Mouse (Mus musculus) liver, embryonic 14.5 days (tissue): Measurements from ENCODE around the gene Zdhhc18. TPM values are rescaled to one million over a fixed set of nuclear protein-coding genes. Genes with fewer than 3 reads are reported as not detected.

ENCODE experiments used
- ATAC-seq: fragments of 200-750 bp; cut with Nextera tagmentation; 2 replicates; pipeline ENCODE4 v1.8.0; 2017; ENCODE audit warnings: moderate number of reproducible peaks, mild to moderate bottlenecking, moderate library complexity; ENCODE audit not compliant: insufficient read depth
- DNase-seq, 3 experiments: peaks; one replicate each; pipeline ENCODE4 v3.0.0-alpha.2; 2012 to 2013; ENCODE audit warnings: low read depth in 3 of 3, low spot score in 3 of 3
- H3K27ac ChIP-seq: fragments of 300-500 bp; sonication (generic); 2 replicates; pipeline ENCODE4 v1.5.1; 2014; ENCODE audit warnings: moderate library complexity, mild to moderate bottlenecking, control low read depth, inconsistent platforms
- H3K27me3 ChIP-seq: fragments of 300-500 bp; sonication (generic); 2 replicates; pipeline ENCODE4 v1.6.1; 2014; ENCODE audit warnings: mild to moderate bottlenecking, low read length, moderate library complexity; ENCODE audit not compliant: control insufficient read depth, insufficient read depth
- H3K36me3 ChIP-seq: fragments of 300-500 bp; sonication (generic); replicated peaks from 2 replicates; pipeline ENCODE4 v1.6.1; 2014; ENCODE audit warnings: low read depth; ENCODE audit not compliant: control insufficient read depth, insufficient read depth
- H3K4me1 ChIP-seq, 2 experiments: fragments of 200-500 bp in 1 of 2; fragments of 300-500 bp in 1 of 2; sonication (generic) in 1 of 2; replicated peaks; 2 replicates each; pipeline ENCODE4 v1.6.1; 2012 to 2014; ENCODE audit warnings: antibody characterized with exemption in 1 of 2, inconsistent platforms in 1 of 2, low read length in 1 of 2; ENCODE audit not compliant: control insufficient read depth in 2 of 2, insufficient read depth in 2 of 2
- H3K4me2 ChIP-seq: fragments of 300-500 bp; sonication (generic); 2 replicates; pipeline ENCODE4 v1.6.1; 2014; ENCODE audit warnings: low read depth, mild to moderate bottlenecking, control low read depth, moderate library complexity
- H3K4me3 ChIP-seq, 2 experiments: fragments of 200-500 bp in 1 of 2; fragments of 300-500 bp in 1 of 2; sonication (generic) in 1 of 2; 2 replicates each; pipeline ENCODE4 v1.5.1; 2012 to 2014; ENCODE audit warnings: low read depth in 2 of 2, low read length in 2 of 2, mild to moderate bottlenecking in 2 of 2, control low read depth in 1 of 2, inconsistent platforms in 1 of 2, moderate library complexity in 1 of 2; ENCODE audit not compliant: insufficient read depth in 1 of 2
- H3K9ac ChIP-seq: fragments of 300-500 bp; sonication (generic); replicated peaks from 2 replicates; pipeline ENCODE4 v1.6.1; 2014; ENCODE audit warnings: mild to moderate bottlenecking, control low read depth, moderate library complexity
- H3K9me3 ChIP-seq: fragments of 300-500 bp; sonication (generic); 2 replicates; pipeline ENCODE4 v1.6.1; 2016; ENCODE audit warnings: low read length, mixed read lengths; ENCODE audit not compliant: control insufficient read depth
- CTCF ChIP-seq: IDR thresholded peaks from 2 replicates; pipeline ENCODE4 v1.5.1; 2016; ENCODE audit warnings: antibody characterized with exemption, low read depth, control low read depth
- EP300 ChIP-seq: IDR thresholded peaks from 2 replicates; pipeline ENCODE4 v1.6.1; 2016; ENCODE audit warnings: antibody characterized with exemption, low read depth
- WGBS: fragments of 180-500 bp; shearing (Covaris S2); extraction: QIAGEN DNeasy Blood & Tissue Kit; methylation state at CpG from one replicate; pipeline ENCODE4 v1.1.7; 2014; ENCODE audit not compliant: insufficient replicate concordance; 5-methylcytosine and 5-hydroxymethylcytosine counted together
- polyA plus RNA-seq, 2 experiments: library from polyadenylated mRNA; depleted of rRNA in 1 of 2; stranded (reverse) in 1 of 2; unstranded in 1 of 2; fragments of >200 nt; fragmentation: Nextera tagmentation in 1 of 2; extraction: Ambion mirVana in 1 of 2; gene quantifications; 2 replicates each; pipeline versions ENCODE4 v1.2.1 to v1.2.3; 2012 to 2014

The Zdhhc18 gene
- polyA plus RNA-seq, 2 experiments = 0.90 to 3.9 TPM

- Histone ChIP-seq H3K9me3 (no peaks in the 10 kb centered on the region), H3K36me3 (no peaks in the 10 kb centered on the region; the same call in 1 of the 2 replicates), H3K9ac (no peak overlapping the region), H3K27me3 (no peaks in the 10 kb centered on the region), H3K4me1 (peaks cover 13 to 21% of the 10 kb centered on the region in 2 experiments), H3K27ac (no peak overlapping the region), H3K4me3 (no peak overlapping the region), H3K4me2 (no peak overlapping the region)
- no peak for TF ChIP-seq CTCF
- no peak for TF ChIP-seq EP300
- ATAC-seq (no peak), DNase-seq (no peak)
- WGBS = 50% methylated on average over 10 of the region's 11 CpGs
Measured at GRCm38 (mm10) chr4:133622161-133622695, 27.7 kb downstream of the Zdhhc18 start.

DNA sequence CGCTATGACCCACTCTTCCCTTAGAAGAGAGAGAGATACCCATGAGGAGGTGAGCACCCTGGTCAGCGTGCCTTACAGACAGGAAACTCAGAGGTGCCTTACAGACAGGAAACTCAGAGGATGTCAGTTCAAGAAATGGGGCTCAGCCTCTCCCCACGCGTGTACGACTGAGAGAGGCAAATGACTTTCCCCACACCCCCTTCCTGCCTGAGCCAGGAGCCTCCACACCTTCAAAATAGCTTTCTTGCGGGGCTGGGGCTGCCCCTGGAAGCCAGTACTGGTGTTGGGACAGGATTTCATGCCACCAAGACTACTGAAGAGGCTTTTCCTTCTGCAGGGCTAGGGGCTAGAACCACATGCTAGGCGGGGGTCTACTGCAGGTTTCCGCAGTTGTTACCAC is 29.3 kb downstream of the Zdhhc18 start:
- H3K27ac ChIP-seq = no peak overlapping the region
- no peaks in the 10 kb centered on the region for H3K27me3 ChIP-seq
- TF ChIP-seq CTCF (no peak), EP300 (no peak)
- H3K4me1 ChIP-seq = peaks cover 12 to 20% of the 10 kb centered on the region in 2 experiments
- H3K36me3 ChIP-seq = no peaks in the 10 kb centered on the region
- WGBS = 66% methylated on average over 8 of the region's 8 CpGs
- ATAC-seq = no peak
- DNase-seq = no peak
- no peak overlapping the region for H3K4me2 ChIP-seq
- no peak overlapping the region for H3K4me3 ChIP-seq
- no peaks in the 10 kb centered on the region for H3K9me3 ChIP-seq
- H3K9ac ChIP-seq = no peak overlapping the region

- Histone ChIP-seq H3K9ac (no peak overlapping the region), H3K4me1 (peaks cover 3 to 9% of the 10 kb centered on the region in 2 experiments), H3K9me3 (no peaks in the 10 kb centered on the region), H3K27me3 (no peaks in the 10 kb centered on the region), H3K4me2 (no peak overlapping the region), H3K36me3 (no peaks in the 10 kb centered on the region), H3K4me3 (no peak overlapping the region), H3K27ac (no peak overlapping the region)
- DNase-seq (no peak), ATAC-seq (no peak)
- TF ChIP-seq EP300 = no peak
- TF ChIP-seq CTCF = no peak
- WGBS = 58% methylated on average over 4 of the region's 4 CpGs
Measured at GRCm38 (mm10) chr4:133619473-133620136, 30.3 kb downstream of the Zdhhc18 start.

DNA sequence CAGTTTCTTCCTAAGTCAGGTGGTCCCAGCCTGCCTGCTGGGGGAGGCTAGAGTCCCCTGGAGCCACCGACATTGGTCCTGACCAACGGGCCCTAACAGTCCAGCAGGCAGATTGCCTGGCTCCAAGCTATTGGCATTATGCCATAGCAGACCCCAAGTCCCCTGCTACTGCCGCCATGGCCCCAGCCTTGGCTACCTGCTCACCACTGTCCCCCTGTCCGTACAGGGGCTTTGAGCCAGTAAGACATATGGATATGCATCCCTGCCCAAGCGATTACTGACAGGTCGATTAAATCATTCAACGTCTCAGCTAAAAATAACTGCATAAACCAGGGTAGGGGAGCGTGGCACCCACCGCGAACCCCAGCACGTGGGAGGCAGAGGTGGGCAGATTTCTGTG is 32.0 kb downstream of the Zdhhc18 start:
- no peak overlapping the region for H3K9ac ChIP-seq
- H3K4me2 ChIP-seq = no peak overlapping the region
- H3K4me1 ChIP-seq = peaks cover 0 to 6% of the 10 kb centered on the region in 2 experiments; a peak in 2 of 4 replicates
- no peak for ATAC-seq
- DNase-seq = no peak
- no peaks in the 10 kb centered on the region for H3K9me3 ChIP-seq
- 87% methylated on average over 11 of the region's 11 CpGs for WGBS
- H3K27me3 ChIP-seq = no peaks in the 10 kb centered on the region
- H3K4me3 ChIP-seq = no peak overlapping the region
- no peak for TF ChIP-seq CTCF
- TF ChIP-seq EP300 = no peak
- H3K27ac ChIP-seq = no peak overlapping the region
- no peaks in the 10 kb centered on the region for H3K36me3 ChIP-seq

DNA sequence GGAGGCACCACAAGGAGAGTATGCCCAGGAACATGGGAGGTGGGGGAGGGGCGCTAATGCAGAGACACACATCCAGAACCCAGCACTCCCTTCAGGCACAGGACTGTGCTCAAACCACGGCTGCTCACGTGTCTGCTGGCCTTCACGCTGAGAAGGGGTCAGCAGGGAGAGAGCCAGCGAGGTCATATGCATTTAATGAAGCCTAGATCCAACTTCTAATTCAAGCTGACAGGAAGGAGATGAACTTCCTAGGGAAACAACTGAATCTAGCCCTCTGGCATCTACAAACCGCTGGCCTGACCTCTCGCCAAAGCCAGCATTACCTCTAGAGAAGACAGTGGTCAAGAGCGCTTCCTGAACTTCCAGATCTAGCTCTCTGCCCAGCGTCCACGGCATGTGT is 34.5 kb downstream of the Zdhhc18 start:
- no peak overlapping the region for H3K4me3 ChIP-seq
- peaks cover 2 to 10% of the 10 kb centered on the region in 2 experiments; a peak in 3 of 4 replicates for H3K4me1 ChIP-seq
- no peak overlapping the region for H3K9ac ChIP-seq
- 59% methylated on average over 10 of the region's 10 CpGs for WGBS
- no peak for TF ChIP-seq CTCF
- no peak for TF ChIP-seq EP300
- ATAC-seq (no peak), DNase-seq (no peak)
- H3K4me2 ChIP-seq = no peak overlapping the region
- no peaks in the 10 kb centered on the region for H3K27me3 ChIP-seq
- H3K36me3 ChIP-seq = peaks cover 3% of the 10 kb centered on the region
- H3K9me3 ChIP-seq = no peaks in the 10 kb centered on the region
- no peak overlapping the region for H3K27ac ChIP-seq
